Mouse (Mus musculus) neural tube, embryonic 11.5 days (tissue): Measurements from ENCODE around the gene Ing1. TPM values are rescaled to one million over a fixed set of nuclear protein-coding genes. Genes with fewer than 3 reads are reported as not detected.
"Not testable (repeated sequence)": the region's sequence is repeated elsewhere in the genome, so short reads cannot be mapped to it uniquely, and the experiment has no call there.

Source experiments
- ATAC-seq: fragments of 200-750 bp; cut with Nextera tagmentation; 2 replicates; pipeline ENCODE4 v1.8.0; 2017; ENCODE audit warnings: moderate number of reproducible peaks, mild to moderate bottlenecking, moderate TSS enrichment, moderate library complexity; ENCODE audit not compliant: insufficient read depth, low FRiP score, low TSS enrichment
- DNase-seq: peaks from one replicate; pipeline ENCODE4 v3.0.0-alpha.2; 2015; ENCODE audit warnings: low spot score
- H3K27ac ChIP-seq: fragments of 300-500 bp; sonication (generic); 2 replicates; pipeline ENCODE4 v1.5.1; 2014; ENCODE audit warnings: low read depth, mild to moderate bottlenecking, low read length
- H3K27me3 ChIP-seq: fragments of 300-500 bp; sonication (generic); 2 replicates; pipeline ENCODE4 v1.6.1; 2014; ENCODE audit warnings: mild to moderate bottlenecking, low read length, mixed read lengths; ENCODE audit not compliant: control insufficient read depth, insufficient read depth
- H3K36me3 ChIP-seq: fragments of 300-500 bp; sonication (generic); 2 replicates; pipeline ENCODE4 v1.6.1; 2014; ENCODE audit warnings: mild to moderate bottlenecking, low read length, moderate library complexity, mixed read lengths; ENCODE audit not compliant: control insufficient read depth, insufficient read depth
- H3K4me1 ChIP-seq: fragments of 300-500 bp; sonication (generic); 2 replicates; pipeline ENCODE4 v1.6.1; 2014; ENCODE audit warnings: low read length, mixed read lengths; ENCODE audit not compliant: control insufficient read depth, insufficient read depth
- H3K4me2 ChIP-seq: fragments of 300-500 bp; sonication (generic); 2 replicates; pipeline ENCODE4 v1.6.1; 2014; ENCODE audit warnings: low read depth, mild to moderate bottlenecking, moderate library complexity
- H3K4me3 ChIP-seq: fragments of 300-500 bp; sonication (generic); 2 replicates; pipeline ENCODE4 v1.5.1; 2014; ENCODE audit warnings: low read depth, low read length
- H3K9ac ChIP-seq: fragments of 300-500 bp; sonication (generic); 2 replicates; pipeline ENCODE4 v1.6.1; 2014; ENCODE audit warnings: mild to moderate bottlenecking, low read length
- H3K9me3 ChIP-seq: fragments of 300-500 bp; sonication (generic); 2 replicates; pipeline ENCODE4 v1.6.1; 2016; ENCODE audit warnings: low read length; ENCODE audit not compliant: control insufficient read depth
- WGBS: fragments of 180-500 bp; shearing (Covaris S2); extraction: QIAGEN DNeasy Blood & Tissue Kit; methylation state at CpG from one replicate; pipeline ENCODE4 v1.1.7; 2014; 5-methylcytosine and 5-hydroxymethylcytosine counted together
- polyA plus RNA-seq: library from polyadenylated mRNA; unstranded; fragments of >200 nt; fragmentation: Nextera tagmentation; extraction: Ambion mirVana; gene quantifications from 2 replicates; pipeline ENCODE4 v1.2.1, GENCODE M21; 2014

Ing1 gene
- polyA plus RNA-seq, 1 experiment from 2014 or later: 47.7 TPM

DNA sequence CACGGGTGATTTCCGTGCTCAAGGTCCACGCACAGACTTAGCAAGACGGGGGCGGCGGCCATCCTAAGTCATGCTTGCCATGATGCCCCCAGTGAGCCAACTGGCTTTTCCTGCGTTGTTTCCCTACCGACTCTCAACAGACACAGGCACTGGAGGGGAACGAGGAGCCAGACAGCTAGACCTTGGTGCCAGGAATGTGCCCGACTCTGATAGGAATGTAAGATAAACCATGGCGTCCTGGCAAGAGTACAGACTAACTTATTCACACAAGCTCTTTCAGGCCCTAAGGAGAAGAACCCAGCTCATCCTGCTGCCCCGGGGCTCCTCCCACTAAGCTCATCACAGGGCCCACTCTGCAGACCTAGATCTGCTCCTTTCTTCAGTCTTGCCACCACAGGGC, 13.3 kb upstream of the Ing1 start:
- H3K9ac ChIP-seq: no peak overlapping the region
- H3K27ac ChIP-seq: no peak overlapping the region
- no peak overlapping the region for H3K4me3 ChIP-seq
- WGBS: 97% methylated on average over 12 of the region's 12 CpGs
- H3K27me3 ChIP-seq: no peaks in the 10 kb centered on the region
- peaks cover 5% of the 10 kb centered on the region for H3K36me3 ChIP-seq
- ATAC-seq (no peak), DNase-seq (no peak)
- H3K4me1 ChIP-seq: no peaks in the 10 kb centered on the region
- no peaks in the 10 kb centered on the region for H3K9me3 ChIP-seq
- no peak overlapping the region for H3K4me2 ChIP-seq

DNA sequence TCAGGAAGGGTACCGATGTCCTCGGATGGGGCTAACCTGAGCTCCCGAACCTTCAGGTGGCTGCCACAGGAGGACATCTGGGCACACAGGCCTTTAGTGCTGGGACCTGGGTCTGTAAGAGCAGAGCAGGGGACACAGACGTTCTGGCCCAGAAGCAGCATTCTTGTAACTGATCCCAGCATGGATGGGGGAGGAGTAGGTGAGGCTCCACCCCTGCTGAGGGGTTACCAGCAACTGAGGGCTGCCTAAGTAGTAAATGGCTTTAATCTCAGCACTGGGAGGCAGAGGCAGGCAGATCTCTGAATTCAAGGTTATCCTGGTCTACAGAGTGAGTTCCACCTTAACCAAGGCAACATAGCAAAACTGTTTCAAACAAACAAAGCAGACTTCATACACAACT, 12.5 kb upstream of the Ing1 start:
- Histone ChIP-seq H3K4me2 (no peak overlapping the region), H3K4me3 (no peak overlapping the region), H3K36me3 (peaks cover 5% of the 10 kb centered on the region), H3K9ac (no peak overlapping the region), H3K27ac (no peak overlapping the region), H3K27me3 (no peaks in the 10 kb centered on the region), H3K9me3 (no peaks in the 10 kb centered on the region), H3K4me1 (no peaks in the 10 kb centered on the region)
- DNase-seq (no peak), ATAC-seq (no peak)
- 87% methylated on average over 4 of the region's 4 CpGs for WGBS

GRCm38 (mm10) chr8:11544386-11544785, 11.0 kb upstream of the Ing1 start:
- WGBS: 50% methylated on average over 3 of the region's 3 CpGs
- Histone ChIP-seq H3K9ac (no peak overlapping the region), H3K4me2 (no peak overlapping the region), H3K27me3 (no peaks in the 10 kb centered on the region), H3K27ac (no peak overlapping the region), H3K4me3 (no peak overlapping the region), H3K36me3 (peaks cover 5% of the 10 kb centered on the region), H3K9me3 (no peaks in the 10 kb centered on the region), H3K4me1 (no peaks in the 10 kb centered on the region)
- ATAC-seq: no peak
- DNase-seq: no peak

DNA sequence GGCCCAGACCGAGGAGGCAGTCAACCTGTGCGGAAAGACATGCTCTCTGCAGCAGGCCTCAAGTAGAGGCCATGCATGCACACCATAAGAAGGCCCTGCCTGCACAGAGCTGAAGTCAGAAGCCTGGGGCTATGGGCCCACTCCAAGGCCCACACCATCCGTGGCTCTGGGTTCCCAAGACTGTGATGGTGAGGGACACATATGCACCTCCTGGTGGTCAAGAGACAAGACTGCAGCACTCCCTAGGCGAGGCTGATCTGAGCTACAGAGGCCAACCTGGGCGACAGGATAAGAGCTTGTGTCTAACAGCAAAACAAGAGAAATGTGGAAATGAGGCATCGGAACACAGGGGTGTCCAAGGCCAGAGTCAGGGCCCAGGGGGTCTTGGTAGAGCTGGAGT, 8.3 kb upstream of the Ing1 start:
- Histone ChIP-seq H3K4me2 (no peak overlapping the region), H3K9me3 (no peaks in the 10 kb centered on the region), H3K9ac (no peak overlapping the region), H3K4me1 (peaks cover 4% of the 10 kb centered on the region), H3K27ac (no peak overlapping the region), H3K27me3 (no peaks in the 10 kb centered on the region), H3K36me3 (no peaks in the 10 kb centered on the region), H3K4me3 (no peak overlapping the region)
- ATAC-seq (no peak), DNase-seq (no peak)
- 72% methylated on average over 6 of the region's 6 CpGs for WGBS

- no peaks in the 10 kb centered on the region for H3K9me3 ChIP-seq
- peak overlapping the region; percentile 77; the same call in 1 of the 2 replicates for H3K4me3 ChIP-seq
- ATAC-seq (no peak), DNase-seq (peak; percentile 58)
- no peak overlapping the region for H3K27ac ChIP-seq
- H3K27me3 ChIP-seq: no peaks in the 10 kb centered on the region
- 23% methylated on average over 7 of the region's 7 CpGs for WGBS
- no peaks in the 10 kb centered on the region for H3K36me3 ChIP-seq
- H3K4me2 ChIP-seq: peak overlapping the region; percentile 71
- H3K9ac ChIP-seq: no peak overlapping the region; the same call in 1 of the 2 replicates
- H3K4me1 ChIP-seq: peaks cover 7% of the 10 kb centered on the region
Measured at GRCm38 (mm10) chr8:11549706-11550105, 5.7 kb upstream of the Ing1 start.

DNA sequence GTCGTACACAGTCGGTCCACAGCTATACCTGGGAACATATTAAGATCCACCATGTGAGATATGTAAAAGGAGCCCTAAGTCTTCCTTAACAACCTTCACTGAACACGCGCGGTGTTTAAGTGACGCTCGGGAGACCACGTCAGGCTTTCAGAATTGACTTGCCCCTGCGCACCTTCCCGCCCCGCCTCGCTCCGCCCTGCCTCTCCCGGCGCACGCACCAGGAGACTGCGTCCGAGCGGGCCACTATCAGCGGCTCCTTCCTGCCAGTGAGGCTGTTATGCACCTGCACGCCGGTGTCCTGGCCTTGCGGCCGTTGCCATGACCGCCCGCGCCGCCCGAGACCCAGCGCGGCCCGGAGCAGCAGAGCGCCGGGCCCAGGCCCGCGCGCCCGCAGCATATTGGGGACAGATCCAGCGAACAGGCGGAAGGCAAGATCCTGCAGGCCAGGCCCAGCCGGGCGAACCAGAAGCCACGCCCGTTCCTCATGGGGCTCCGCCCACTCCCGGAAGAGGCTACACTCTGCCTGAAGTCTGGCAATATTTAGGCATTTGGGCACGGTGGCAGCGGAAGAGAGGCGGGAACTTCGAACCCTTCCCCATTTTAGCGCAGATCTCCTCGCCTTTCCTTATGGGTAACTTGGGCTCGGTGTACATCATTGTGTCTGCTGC, 5.0 kb upstream of the Ing1 start, which contains the start of gene Cars2:
TSS of gene Cars2 (minus strand) at position 503 of the 668 bp plus-strand sequence.
- H3K27me3 ChIP-seq: no peaks in the 10 kb centered on the region
- no peaks in the 10 kb centered on the region for H3K9me3 ChIP-seq
- WGBS: under 1% methylated on average over 53 of the region's 53 CpGs
- H3K27ac ChIP-seq: 0 out of 2 replicates have a peak within 1 kb of the TSS, but pooled peaks have one; percentile 62
- ATAC-seq (peak; percentile 58; the same call in 1 of the 2 replicates), DNase-seq (peak; percentile 90)
- H3K4me1 ChIP-seq: peaks cover 7% of the 10 kb centered on the region
- no peaks in the 10 kb centered on the region for H3K36me3 ChIP-seq
- H3K4me2 ChIP-seq: peak within 1 kb of the TSS; percentile 71
- peak within 1 kb of the TSS; percentile 85 for H3K9ac ChIP-seq
- peak within 1 kb of the TSS; percentile 77 for H3K4me3 ChIP-seq

GRCm38 (mm10) chr8:11551497-11551896, 3.9 kb upstream of the Ing1 start:
- ATAC-seq, H3K4me3 ChIP-seq, H3K9me3 ChIP-seq, H3K9ac ChIP-seq, H3K27me3 ChIP-seq, H3K27ac ChIP-seq, H3K36me3 ChIP-seq, H3K4me2 ChIP-seq, DNase-seq, H3K4me1 ChIP-seq: not testable (repeated sequence)
- 84% methylated on average over 3 of the region's 4 CpGs for WGBS

GRCm38 (mm10) chr8:11552390-11552789, 3.0 kb upstream of the Ing1 start:
- WGBS: 83% methylated on average over 10 of the region's 10 CpGs
- H3K27me3 ChIP-seq: no peaks in the 10 kb centered on the region

More at GRCm38 (mm10) chr8:11552390-11552789, 3.0 kb upstream of the Ing1 start:
- DNase-seq: no peak
- Histone ChIP-seq H3K9ac (no peak overlapping the region), H3K4me2 (no peak overlapping the region), H3K36me3 (no peaks in the 10 kb centered on the region), H3K4me1 (peaks cover 7% of the 10 kb centered on the region), H3K4me3 (no peak overlapping the region), H3K9me3 (no peaks in the 10 kb centered on the region), H3K27ac (no peak overlapping the region)
- no peak for ATAC-seq
